Mouse (Mus musculus) ES-Bruce4 (cell line): ENCODE measurements around the gene Rbm19. TPM values are rescaled to one million over a fixed set of nuclear protein-coding genes. Genes with fewer than 3 reads are reported as not detected.
A peak's percentile ranks its signal among the peaks of the same experiment; 100 is the strongest.

ENCODE experiments used
- H3K27ac ChIP-seq: 2 replicates; pipeline ENCODE4 v1.5.1; 2012; ENCODE audit warnings: low read length, inconsistent platforms; ENCODE audit not compliant: insufficient read depth
- H3K27me3 ChIP-seq: 2 replicates; pipeline ENCODE4 v1.6.1; 2012; ENCODE audit warnings: mild to moderate bottlenecking, low read length, inconsistent platforms; ENCODE audit not compliant: control insufficient read depth, poor library complexity, insufficient read depth, severe bottlenecking
- H3K36me3 ChIP-seq: 2 replicates; pipeline ENCODE4 v1.6.1; 2012; ENCODE audit warnings: inconsistent platforms, mild to moderate bottlenecking, low read length, moderate library complexity; ENCODE audit not compliant: control insufficient read depth, poor library complexity, insufficient read depth, severe bottlenecking
- H3K4me1 ChIP-seq: one replicate; pipeline ENCODE4 v1.8.1; 2011; ENCODE audit warnings: low read length; ENCODE audit not compliant: control insufficient read depth, insufficient read depth
- H3K4me3 ChIP-seq: 2 replicates; pipeline ENCODE4 v1.5.1; 2011; ENCODE audit warnings: low read depth, mild to moderate bottlenecking, low read length
- H3K9ac ChIP-seq: 2 replicates; pipeline ENCODE4 v1.6.1; 2012; ENCODE audit warnings: low read depth, mild to moderate bottlenecking, inconsistent platforms; ENCODE audit not compliant: poor library complexity, severe bottlenecking
- H3K9me3 ChIP-seq: replicated peaks from 2 replicates; pipeline ENCODE4 v1.6.1; 2012; ENCODE audit warnings: mild to moderate bottlenecking, low read length, inconsistent platforms; ENCODE audit not compliant: control insufficient read depth, poor library complexity, insufficient read depth, severe bottlenecking
- CTCF ChIP-seq: IDR thresholded peaks from one replicate; pipeline ENCODE4 v1.8.1; 2011; ENCODE audit warnings: low read depth, low read length
- EP300 ChIP-seq: IDR thresholded peaks from 2 replicates; pipeline ENCODE4 v1.6.1; 2011; ENCODE audit warnings: low read depth, low read length; ENCODE audit not compliant: insufficient read depth
- POLR2A ChIP-seq: IDR thresholded peaks from one replicate; pipeline ENCODE4 v1.8.1; 2011; ENCODE audit warnings: low read length; ENCODE audit not compliant: insufficient read depth
- polyA plus RNA-seq: library from polyadenylated mRNA; stranded (reverse); fragments of >200 nt; gene quantifications from 2 replicates; pipeline ENCODE4 v1.2.4, GENCODE M21; 2011; ENCODE audit warnings: low read depth; ENCODE audit not compliant: missing spikeins, insufficient read depth, insufficient read length

Gene Rbm19
- polyA plus RNA-seq, 1 experiment: 30.0 TPM

DNA sequence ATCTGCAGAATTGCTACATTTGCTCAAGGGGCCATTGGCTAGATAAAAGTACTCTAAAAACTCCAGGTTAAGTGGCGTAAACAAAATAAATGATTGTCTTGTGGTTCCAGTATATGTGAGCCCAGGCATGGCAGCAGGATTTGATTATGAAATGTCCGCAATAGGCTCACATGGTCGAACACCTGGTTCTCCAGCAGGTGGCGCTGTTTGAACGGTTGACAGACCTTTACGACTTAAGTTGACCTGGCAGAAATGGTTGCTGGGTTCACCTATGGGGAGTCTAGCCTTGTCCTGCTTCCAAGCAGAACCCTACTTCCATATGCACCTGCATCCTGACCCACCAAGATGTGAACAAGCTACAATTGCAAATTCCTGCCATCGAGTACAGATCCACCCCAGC is 21.7 kb upstream of the Rbm19 start:
- H3K9me3 ChIP-seq: no peaks in the 10 kb centered on the region
- no peaks in the 10 kb centered on the region for H3K27me3 ChIP-seq
- H3K9ac ChIP-seq: no peak overlapping the region
- no peak overlapping the region for H3K27ac ChIP-seq
- TF ChIP-seq CTCF: peak; percentile 84
- no peak for TF ChIP-seq EP300
- TF ChIP-seq POLR2A: no peak
- H3K36me3 ChIP-seq: no peaks in the 10 kb centered on the region
- no peak overlapping the region for H3K4me3 ChIP-seq
- no peaks in the 10 kb centered on the region for H3K4me1 ChIP-seq

DNA sequence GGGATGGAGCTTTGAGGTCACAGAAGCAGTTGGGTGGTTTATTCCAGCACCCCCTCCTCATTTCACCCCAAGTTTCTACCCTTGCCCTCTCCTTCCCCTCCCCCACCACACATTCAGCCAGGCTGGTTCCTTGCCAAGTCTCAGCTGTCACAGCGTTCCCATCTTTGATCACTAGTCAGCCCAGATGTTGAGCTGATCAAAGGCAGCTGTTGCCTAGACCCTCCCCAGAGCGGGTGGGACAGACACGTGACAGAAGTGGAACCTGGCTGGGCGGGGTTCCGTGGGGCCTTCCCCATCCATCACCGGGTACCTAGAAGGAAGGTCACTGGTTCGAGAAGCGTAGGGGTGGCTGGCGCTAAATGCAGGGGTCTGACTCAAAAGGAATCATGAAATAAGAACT is 19.2 kb upstream of the Rbm19 start:
- Histone ChIP-seq H3K9ac (no peak overlapping the region), H3K4me3 (no peak overlapping the region), H3K36me3 (no peaks in the 10 kb centered on the region), H3K9me3 (no peaks in the 10 kb centered on the region), H3K27ac (no peak overlapping the region), H3K4me1 (no peaks in the 10 kb centered on the region), H3K27me3 (no peaks in the 10 kb centered on the region)
- TF ChIP-seq CTCF (no peak), POLR2A (no peak), EP300 (no peak)

DNA sequence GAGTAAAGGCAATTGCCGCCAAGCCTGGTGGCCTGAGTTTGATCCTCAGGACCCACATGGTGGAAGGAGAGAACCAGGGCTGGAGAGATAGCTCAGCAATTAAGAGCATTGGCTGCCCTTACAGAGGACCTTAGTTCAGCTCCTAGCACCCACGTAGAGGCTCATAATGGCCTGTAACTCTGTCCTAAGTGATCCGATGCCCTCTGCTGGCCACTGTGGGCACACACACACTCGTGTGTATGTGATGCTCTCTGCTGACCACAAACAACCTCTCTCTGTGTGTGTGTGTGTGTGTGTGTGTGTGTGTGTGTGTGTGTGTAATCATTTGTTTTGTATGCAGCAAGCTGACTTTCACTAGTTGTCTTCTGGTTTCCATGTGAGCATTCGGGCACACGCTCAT is 15.5 kb upstream of the Rbm19 start:
- Histone ChIP-seq H3K4me3 (no peak overlapping the region), H3K27me3 (no peaks in the 10 kb centered on the region), H3K4me1 (no peaks in the 10 kb centered on the region), H3K9ac (no peak overlapping the region), H3K9me3 (no peaks in the 10 kb centered on the region), H3K36me3 (no peaks in the 10 kb centered on the region), H3K27ac (no peak overlapping the region)
- TF ChIP-seq CTCF: peak; percentile 72
- no peak for TF ChIP-seq EP300

DNA sequence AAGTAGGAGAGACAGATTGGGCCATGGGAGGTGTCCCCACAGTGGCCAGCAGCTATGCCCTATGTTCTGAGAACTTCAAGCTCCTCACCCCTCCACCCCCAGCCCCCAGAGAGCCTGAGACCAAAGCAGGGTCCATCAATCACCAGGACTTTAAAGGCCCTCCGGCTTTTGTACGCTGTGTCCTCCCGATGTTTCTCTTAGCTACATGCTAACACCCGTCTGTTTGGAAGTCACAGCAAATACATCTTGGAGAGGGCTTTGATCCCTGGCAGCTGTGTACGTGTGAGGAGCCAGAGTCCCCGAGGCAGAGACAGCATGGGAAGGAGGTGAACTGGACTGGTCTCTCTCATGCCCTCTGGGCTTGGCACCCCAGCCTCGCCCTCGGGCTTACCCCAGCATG is 14.2 kb upstream of the Rbm19 start:
- Histone ChIP-seq H3K36me3 (no peaks in the 10 kb centered on the region), H3K27me3 (no peaks in the 10 kb centered on the region), H3K9ac (no peak overlapping the region), H3K4me3 (no peak overlapping the region), H3K4me1 (no peaks in the 10 kb centered on the region), H3K9me3 (no peaks in the 10 kb centered on the region), H3K27ac (no peak overlapping the region)
- no peak for TF ChIP-seq CTCF
- no peak for TF ChIP-seq POLR2A
- no peak for TF ChIP-seq EP300

DNA sequence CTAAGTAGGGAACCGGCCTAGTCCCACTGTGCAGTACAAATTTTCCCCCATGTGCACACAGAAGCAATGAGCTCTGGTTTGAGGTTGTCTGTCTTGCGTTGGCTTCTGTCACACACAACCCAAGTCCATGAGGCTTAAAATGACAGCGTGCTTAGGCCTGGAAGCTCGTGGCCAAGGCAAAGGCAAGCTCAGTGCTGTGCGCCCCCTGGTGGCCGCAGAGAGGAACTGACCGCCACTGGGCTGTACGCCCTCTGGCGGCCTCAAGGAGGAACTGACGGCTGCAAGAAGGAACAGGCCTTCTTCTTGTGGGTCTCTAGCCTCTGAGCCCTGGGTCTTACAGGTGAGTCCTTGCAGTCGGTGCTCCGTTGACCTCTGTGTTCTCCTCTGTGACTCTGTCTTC is 13.5 kb upstream of the Rbm19 start:
- Histone ChIP-seq H3K9ac (no peak overlapping the region), H3K4me3 (no peak overlapping the region), H3K36me3 (no peaks in the 10 kb centered on the region), H3K4me1 (no peaks in the 10 kb centered on the region), H3K9me3 (no peaks in the 10 kb centered on the region), H3K27ac (no peak overlapping the region), H3K27me3 (no peaks in the 10 kb centered on the region)
- TF ChIP-seq POLR2A: no peak
- TF ChIP-seq CTCF: peak; percentile 100
- TF ChIP-seq EP300: 0 out of 2 replicates have a peak, but pooled peaks have one; percentile 37

DNA sequence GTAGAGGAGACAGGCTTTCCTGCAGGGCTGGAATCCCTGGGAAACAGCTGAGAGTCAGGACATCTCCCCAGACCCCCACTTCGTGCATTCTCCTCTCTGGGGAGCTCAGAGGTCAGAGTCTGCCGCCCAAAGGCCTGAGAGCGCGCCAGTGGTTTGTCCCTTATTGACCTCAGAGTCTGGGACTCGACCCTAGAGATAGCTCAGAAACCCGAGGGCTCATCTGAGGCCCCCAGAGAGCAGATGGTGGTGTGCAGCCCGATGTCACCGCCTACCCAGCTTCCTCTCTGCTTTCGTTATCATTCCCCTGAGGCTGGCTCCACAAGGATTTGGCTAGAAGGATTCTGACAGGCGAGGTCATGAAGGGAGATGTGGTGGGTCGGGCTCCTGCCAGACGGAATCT is 12.8 kb upstream of the Rbm19 start:
- no peak overlapping the region for H3K9ac ChIP-seq
- TF ChIP-seq POLR2A (no peak), CTCF (no peak), EP300 (no peak)

More for the DNA sequence above, 12.8 kb upstream of the Rbm19 start:
- H3K4me3 ChIP-seq: no peak overlapping the region
- H3K27ac ChIP-seq: no peak overlapping the region
- H3K9me3 ChIP-seq: no peaks in the 10 kb centered on the region
- H3K36me3 ChIP-seq: no peaks in the 10 kb centered on the region
- no peaks in the 10 kb centered on the region for H3K27me3 ChIP-seq
- H3K4me1 ChIP-seq: no peaks in the 10 kb centered on the region
